Mouse (Mus musculus) retina, embryonic 14.5 days (tissue): ENCODE results near the gene Ivns1abp.
"Not testable (repeated sequence)": the region's sequence is repeated elsewhere in the genome, so short reads cannot be mapped to it uniquely, and the experiment has no call there.

ENCODE experiments used
- DNase-seq: peaks from one replicate; pipeline ENCODE4 v3.0.0-alpha.2; 2015; ENCODE audit warnings: low spot score

Gene Ivns1abp

DNA sequence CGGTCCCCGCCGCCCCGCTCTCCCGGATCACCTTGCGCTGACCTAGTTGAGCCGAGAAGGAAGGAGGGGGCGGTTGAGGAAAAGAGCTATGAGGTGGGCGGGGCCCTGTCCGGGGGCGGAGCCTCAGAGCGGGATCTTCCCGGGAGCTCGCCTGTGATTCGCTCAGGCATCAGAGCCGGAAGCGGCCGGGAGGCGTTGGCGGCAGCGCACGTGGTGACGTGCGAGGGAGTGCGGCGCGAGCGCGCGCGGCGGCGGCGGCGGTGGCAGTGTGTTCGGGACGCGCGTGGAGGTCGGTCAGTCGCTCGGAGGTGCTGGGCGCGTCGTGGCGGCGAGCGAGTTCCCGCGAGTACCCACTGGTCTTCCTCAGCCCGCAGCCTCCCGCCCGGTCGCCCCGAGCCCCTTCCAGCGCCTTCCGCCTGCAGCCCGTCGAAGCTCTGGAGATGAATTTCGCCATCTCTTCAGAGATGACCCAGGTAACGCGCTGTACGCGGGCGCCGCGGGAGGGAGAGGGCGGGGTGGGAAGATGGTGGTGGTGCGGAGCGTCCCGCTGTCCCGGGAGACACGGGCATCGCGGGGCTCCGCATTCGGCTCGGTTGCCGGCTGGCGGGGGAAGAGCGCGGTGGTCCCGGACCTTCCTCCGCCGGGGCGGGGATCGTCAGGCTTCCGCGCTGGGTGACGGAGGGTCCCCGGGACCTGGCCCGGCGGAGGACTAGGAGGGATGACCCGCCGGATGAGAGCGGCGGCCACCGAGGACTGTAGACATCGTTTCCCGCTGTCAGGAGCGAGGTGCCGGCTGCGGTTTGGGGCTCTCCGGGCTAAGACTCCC lies at the start of gene Ivns1abp:
TSS of gene Ivns1abp (plus strand) at position 195 of the 826 bp plus-strand sequence.
- DNase-seq, result peak; percentile 97

DNA sequence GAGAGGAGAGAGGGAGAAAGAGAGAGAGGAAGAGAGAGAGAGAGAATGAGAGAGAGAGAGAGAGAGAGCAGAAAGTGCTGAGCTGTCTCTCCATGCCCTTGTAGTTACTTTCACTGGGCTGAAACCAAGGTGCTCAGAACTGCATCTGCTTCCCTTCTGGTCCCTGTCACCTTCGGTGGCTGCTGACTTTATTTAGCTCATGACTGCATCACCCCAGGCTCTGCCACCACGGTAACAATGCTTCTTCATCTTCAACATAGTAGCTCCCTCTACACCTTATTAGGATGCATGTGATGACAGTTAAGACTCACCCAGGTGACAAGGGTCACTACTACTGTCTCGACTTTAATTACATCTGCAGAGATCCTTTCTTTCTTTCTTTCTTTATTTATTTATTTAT lies 48.8 kb upstream of the Ivns1abp start:
- DNase-seq, result no peak

DNA sequence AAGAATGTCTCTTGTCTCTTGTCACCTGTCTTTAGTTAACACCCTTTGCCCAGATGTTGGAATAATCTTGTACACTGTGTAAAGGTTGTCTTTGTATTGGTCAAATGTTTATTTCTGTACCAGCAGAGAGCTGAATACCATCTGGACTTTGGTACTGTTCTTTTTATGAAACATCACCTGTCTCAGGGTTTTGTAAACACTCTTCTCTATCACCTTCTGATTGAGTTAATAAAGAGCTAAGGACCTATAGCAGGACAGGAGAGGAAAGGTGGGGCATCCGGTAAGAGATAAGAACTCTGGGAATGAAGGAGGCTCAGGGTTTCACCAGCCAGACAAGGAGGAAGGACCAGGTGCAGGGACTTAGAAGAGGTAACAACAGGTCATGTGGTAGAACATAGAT lies 47.7 kb upstream of the Ivns1abp start:
- DNase-seq, result no peak

DNA sequence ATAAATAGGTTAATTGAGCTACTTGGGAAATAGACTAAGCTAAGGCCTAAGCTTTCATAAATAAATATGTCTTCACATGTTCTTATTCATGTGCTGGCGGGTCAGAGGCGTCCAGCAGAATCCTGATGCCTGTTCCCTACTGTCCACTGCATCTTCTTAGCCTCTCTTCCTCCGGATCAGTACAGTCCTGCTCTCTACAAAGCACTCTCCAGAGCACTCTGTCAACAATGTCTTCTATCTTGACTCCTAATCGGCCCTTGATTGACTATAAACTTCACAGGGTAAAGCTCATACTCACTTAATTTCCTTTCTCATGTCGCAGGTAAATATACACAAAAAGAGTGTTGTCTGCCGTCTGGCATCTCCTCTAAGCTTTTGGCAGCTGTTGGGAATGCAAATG lies 47.3 kb upstream of the Ivns1abp start:
- no peak for DNase-seq

DNA sequence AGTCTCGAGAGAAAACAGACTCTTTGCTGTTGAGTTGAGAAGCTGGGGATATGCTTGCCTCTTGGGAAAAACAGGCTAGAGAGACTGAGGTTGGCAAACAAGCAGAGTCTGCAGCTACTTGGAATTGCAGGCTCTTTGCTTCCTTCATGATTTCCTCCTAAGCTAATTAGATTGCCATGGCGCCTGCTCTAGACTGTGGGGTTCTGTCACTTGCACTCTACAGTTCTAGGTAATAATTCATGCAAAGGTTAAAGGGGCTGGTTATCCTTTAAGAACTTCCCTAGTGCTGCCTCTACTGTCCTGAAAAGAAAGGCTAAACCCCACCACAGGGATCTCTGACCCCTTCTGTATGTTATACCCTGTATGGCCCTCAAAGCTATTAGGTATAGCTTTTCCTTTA lies 46.7 kb upstream of the Ivns1abp start:
- no peak for DNase-seq

DNA sequence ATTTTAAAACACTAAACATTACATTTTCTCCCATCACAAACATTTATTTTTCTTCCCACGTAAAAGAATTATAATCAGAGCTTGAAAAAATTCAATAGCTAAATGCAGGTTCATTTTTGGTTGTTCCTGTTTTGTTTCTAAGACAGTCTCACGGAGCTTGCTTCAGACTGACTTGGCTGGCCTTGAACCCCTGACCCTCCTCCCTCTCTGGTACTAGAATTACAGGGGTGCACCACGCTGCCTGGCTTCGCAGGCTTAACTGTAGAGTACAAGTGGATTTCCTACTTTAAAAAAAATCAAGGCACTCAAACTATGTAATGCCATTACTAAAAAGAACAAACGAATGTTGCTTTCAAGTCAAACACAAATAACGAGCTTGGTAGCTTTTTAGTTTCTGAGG lies 42.8 kb upstream of the Ivns1abp start:
- peak; percentile 4 for DNase-seq

DNA sequence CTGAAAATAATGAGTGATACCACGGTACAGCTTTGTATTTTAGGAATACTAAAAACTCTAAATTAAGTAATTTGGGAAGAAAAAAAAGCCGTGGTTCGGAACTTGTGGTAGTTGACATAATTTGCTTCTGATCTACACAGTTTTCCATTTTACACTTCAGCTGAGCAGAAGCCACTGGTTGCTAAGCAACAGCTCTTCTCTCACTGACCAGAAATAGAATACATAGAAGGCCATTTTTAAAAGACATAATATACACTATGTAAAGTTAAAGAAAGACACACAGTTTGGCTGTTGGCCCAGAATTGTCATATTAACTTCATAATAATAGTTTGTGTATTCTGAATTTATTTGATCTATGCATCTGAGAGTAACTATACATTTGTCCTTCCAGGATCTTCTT lies 42.4 kb upstream of the Ivns1abp start:
- DNase-seq, result peak; percentile 66

DNA sequence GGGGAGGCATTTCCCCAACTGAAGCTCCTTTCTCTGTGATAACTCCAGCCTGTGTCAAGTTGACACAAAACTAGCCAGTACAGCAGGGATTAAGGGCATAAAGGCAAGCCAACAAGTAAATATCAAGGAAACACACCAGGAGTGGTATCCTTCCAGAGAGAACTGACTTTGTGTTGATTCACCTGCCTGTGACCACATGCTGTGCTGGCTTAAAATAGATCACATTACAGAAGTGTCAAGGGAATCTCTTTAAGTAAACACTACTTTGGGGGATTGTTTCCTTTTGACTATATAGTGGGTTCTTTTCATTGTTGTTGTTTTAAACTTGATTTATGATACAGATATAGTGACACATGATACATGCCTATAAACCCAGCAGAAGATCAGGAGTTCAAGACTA lies 41.0 kb upstream of the Ivns1abp start:
- no peak for DNase-seq

DNA sequence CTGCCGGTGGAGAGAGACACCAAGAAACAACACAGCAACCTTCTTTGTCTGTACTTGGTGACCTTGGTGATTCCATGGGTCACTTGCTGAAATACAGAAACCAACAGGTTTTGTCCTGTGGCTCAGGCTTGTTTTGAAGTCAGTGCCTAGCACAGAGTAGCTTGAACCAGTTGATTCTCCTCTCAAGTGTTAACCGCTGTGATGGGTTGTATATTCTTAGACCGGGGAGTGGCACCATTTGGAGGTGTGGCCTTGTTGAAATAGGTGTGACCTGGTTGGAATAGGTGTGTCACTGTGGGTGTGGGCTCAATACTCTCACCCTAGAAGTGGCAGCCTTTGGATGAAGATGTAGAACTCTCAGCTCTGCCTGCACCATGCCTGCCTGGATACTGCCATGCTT lies 39.3 kb upstream of the Ivns1abp start:
- DNase-seq, result not testable (repeated sequence)

DNA sequence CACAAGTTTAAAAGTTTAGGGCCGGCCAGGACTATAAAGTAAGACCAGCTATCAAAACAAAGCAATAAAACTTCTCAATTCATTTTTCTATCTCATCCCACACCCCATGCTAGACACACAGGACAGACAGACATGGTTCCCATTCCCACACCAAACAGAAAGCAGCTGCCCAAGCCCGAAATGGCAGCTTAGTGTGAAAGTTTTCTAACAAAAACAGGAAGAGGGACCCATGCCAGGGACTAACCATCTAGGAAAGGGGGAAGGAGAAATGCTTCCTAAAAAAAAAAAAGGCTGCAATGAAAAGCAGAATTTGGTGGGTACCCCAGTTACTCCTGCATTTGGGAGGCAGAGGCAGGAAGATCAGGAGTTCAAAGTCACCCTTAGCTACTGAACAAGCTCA lies 37.2 kb upstream of the Ivns1abp start:
- no peak for DNase-seq

DNA sequence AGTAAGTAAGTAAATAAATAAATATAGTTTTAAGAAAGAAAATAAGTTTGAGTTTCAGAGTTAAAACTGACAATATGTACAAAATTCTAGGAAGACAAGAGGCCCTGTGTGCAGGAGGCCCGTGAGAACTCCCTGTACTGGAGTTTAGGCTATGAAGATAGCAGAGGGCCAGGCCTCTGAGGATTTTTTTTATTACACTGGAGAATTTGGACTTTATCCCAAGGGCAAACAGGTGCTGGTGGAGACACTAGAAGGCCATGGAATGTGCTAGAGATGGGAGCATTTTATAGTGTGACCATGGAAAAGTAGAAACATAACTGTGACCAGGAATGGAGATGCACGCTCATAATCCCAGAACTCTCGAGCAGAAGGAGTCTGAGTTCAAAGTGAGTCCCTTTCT lies 36.5 kb upstream of the Ivns1abp start:
- no peak for DNase-seq

DNA sequence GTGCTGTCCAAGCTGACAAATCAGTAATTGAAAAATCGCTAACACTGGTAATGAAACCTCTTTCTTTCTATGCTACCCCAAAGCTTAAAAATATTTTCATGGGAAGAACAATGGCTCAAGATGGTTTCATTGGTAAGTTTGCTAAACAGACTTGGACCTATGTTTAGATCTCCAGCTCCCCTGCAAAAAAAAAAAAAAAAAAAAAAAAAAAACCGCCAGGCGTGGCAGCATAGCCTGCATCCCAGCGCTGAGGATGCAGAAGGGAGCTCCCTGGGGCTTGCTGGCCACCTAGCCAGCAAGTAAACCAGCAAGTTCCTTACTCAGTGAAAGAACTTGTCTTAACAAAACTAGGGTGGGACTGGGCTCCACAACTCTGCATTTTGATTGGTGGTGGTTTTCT lies 35.8 kb upstream of the Ivns1abp start:
- DNase-seq, result no peak

DNA sequence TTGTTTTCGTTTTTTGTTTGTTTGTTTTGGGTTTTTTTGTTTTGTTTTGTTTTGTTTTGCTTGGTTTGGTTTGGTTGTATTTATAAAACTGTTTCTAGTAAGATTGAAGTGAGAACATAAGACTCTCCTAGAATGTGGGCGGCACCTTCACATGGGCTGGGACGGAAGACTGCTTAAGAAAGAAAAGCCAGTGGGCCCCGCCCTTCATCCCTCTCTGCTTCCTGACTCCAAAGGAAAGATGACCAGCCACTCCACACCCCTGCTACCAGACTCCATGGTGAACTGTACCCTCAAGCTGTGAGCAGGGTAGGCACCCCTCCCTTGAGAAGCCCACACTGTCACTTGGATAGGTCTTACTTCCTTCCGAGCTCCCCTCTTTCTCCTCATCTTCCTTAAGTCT lies 33.8 kb upstream of the Ivns1abp start:
- DNase-seq, result no peak

DNA sequence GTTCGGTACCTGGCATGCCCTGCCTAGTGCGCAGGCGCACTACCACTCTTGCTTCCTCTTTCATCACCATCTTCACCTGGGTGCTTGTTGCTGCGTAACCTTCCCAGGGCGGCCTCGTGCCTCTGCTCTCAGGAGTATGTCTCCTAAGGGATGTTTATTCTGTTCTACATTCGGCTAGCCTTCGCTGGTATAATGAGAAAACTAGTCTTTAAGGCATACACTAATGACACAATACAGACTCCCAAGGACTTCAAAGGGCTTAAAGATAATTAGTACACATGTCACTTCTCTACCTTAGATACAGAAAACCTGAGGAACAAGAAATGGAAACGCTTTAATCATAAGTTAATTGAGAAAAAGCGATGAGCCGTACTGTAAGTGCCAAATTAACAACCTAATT lies 32.9 kb upstream of the Ivns1abp start:
- no peak for DNase-seq

DNA sequence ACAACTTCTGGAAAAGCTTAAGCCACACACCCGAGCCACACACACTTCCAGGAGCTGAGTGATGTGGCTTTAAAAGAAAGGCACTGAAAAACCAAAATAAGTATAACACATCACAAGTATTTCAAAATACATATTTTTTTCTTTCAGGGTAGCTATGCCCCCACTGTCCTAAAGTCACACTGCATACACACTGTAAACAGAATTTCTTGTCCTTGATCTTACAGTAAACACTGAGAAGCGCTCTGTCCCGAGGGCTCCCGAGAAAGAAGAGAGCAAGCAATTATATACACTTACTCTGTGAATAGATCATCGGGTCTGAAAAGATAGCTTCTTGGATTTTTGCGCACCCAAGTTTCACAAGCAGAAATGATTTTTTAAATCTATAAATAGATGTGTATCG lies 25.0 kb upstream of the Ivns1abp start:
- no peak for DNase-seq

DNA sequence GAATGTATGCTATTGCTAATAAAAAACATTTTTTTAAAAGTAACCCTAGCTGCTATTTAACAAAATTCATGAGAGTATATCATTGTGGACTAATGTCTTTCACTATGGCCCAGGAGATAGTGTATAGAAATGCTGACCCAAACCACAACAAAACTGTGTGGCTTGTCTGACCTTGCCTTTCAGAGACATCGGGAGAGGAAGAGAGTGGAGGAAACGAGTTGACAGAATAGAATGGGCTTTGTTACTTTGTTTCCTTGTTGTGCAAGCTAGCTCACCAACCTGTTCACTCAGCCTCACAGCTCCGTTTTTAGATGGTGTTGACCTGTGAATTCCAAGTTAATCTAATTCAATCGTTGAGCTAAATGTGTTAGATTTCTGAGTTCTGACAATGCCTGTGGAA lies 23.9 kb upstream of the Ivns1abp start:
- no peak for DNase-seq

DNA sequence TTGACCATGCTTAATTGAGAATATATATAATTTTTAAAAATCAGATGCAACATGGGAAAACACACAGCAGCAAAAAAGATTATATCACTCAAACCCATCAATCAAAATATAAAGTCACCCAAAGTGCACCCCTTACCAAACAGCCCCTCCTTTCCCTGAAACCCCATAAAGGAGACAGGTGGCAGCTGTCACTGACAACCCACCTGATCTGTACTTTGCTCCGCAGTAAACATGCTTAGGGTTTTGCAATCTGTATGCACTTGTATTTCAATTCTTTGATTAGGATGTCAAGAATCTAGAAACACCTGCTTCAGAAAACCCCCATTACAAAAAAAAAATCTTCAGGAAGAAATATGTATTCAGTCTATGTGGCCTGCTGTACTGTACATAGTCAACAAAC lies 18.9 kb upstream of the Ivns1abp start:
- no peak for DNase-seq

DNA sequence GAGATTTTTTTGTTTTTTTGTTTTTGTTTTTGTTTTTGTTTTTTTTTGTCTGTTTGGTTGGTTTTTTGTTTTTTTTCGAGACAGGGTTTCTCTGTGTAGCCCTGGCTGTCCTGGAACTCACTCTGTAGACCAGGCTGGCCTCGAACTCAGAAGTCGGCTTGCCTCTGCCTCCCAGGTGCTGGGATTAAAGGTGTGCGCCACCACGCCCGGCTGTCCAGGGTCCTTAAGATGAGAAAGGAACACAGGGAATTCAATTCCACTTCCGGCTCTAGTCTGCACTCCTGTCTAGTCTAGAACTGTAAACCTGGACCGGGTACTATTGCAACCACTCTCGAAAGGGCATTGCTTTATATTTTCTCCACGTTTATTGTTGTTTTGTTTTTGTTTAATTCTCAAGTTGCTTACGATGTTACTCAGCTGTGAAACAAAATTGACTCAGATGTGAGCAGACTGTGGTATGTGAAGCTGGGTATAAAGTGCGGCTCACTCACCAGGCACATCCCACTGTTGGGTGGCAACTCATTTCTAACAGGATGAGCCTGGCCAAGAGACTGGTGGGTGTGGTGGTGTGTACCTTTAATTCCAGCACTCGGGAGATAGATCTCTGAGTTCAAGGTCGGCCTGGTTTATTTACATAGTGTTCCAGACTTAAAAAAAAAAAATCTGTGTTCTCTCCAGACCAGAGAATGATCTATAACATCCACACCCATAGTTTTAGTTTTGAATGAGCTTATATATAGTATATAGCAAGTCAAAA lies 15.8 kb upstream of the Ivns1abp start:
- no peak for DNase-seq

DNA sequence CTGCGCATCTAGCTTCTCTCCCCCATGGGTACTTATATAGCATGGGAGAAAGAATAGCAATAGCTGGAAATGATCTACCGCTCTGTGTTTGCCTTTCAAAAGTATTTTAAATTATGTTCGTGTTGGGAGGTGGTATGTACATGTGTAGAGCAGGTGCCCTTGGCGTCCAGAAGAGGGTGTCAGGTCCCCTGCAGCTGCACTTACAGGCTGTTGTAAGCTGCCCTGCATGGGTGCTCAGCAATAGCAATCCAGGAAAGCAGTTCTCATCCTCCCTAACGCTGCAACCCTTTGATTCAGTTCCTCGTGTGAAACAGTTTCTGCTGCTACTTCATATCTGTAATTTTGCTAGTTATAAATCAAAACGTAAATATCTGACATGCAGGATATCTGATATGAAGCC lies 14.7 kb upstream of the Ivns1abp start:
- no peak for DNase-seq

DNA sequence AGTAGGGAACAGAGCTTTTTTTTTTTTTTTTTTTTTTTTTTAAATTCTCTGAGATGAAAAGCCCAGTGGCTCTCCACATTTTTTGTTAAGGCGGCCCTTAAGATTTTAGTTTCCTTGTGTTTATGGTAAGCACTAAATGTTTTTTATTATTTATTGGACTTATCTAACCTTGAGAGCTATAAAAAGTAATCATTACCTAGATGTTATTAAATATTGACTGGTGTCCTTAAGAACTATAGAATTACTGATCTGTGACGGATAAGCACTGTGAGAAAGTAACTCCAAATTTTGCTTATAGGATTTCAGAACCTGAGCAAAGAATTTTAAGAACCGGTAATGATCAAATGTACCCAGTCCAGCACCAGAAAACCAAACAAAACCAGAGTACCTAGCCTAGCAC lies 11.5 kb upstream of the Ivns1abp start:
- no peak for DNase-seq

DNA sequence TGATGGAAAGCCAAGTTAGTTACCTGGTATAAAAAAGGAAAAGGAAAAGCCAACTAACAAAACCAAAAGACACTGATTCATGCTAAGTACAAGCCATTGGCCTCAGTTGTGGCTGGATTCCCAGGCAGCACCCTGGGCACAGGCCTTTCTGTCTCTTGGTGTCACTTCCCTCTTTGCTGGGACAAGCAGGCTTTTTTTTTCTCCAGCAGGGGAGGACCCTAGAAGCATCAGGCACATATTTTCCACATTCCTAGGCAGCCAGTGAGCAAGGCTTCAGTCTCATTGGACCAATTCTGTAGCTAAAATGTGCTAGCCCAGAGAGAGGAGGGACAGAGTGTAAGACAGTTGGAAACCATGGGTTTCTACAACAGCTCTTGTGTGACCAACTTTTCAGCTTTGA lies 6.0 kb upstream of the Ivns1abp start:
- no peak for DNase-seq

DNA sequence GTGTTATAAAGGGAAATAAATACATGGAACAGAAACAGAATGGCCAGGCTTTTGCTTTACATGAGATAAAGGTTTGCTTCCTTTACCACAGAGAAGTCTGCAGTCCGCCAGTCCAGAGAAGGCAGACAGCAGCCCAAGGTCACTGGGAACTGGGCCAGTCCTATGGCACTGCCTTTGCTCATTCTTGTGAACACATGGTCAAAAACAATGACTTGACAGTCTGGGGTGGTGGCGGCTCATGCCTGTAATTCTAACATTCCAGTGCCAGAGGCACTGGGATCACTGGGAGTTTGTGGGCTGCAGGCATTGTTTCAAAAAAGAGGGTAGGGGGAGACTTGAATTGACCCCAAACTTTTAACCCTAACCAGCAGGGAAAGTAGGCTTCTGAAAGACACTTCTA lies 5.3 kb upstream of the Ivns1abp start:
- peak; percentile 38 for DNase-seq

DNA sequence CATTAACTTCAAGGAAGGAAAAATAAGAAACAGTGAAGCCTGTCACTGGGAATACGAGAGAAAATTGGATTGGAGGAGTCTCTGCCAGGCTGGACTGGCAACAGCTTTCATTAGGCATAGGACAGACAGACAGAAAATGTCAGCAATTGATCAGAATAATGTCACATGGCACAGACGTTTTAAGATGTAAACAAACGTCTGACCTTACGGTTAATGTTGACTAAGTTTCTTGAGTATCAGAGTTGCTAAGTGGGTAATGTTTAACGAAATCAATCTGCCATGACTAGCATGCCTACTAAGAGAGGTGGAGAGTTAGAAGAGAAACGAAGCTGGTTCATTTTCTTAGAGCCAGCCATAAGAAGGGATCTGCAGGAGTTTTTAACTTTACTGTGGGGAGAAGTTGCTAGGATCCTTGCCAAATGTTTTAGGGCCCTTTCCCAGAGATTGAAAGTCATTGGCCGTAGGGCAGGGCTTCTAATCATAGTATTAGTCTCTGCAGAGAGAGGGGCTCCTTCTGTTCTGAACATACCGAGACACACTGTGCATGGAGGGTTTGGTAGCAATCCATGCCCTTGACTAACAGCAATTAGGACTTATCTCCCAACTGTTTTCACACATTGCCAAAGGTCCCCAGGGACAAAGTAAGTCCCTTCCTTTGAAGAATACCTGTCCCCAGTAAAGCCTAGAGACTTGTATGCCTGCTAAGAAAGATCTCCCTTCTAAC lies 2.8 kb upstream of the Ivns1abp start:
- no peak for DNase-seq
